Mouse (Mus musculus) brain, embryonic 18.5 days (tissue): ENCODE measurements around the gene Mylk.

ENCODE experiments used
- DNase-seq: peaks from one replicate; pipeline ENCODE4 v3.0.0-alpha.2; 2012; ENCODE audit warnings: low read depth, low spot score

Gene Mylk

DNA sequence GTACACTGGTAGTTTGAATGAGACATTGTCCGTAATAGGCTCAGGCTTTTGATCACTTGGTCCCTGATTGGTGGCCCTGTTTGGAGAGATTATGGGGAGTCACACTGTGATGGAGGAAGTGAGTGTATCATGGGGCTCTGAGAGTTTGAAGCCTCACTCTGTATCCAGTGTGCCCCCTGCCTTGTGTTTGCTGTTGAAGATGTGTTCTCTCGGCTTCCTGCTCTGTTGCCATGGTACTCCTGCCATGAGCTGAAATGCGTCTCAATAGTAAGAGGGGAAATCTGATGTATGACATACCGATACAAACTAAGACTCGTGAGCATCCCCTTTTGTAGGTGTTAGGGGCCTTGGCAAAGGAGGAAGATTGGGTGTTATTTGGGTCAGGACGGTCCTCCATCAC, 99.8 kb downstream of the Mylk start:
- DNase-seq = no peak

DNA sequence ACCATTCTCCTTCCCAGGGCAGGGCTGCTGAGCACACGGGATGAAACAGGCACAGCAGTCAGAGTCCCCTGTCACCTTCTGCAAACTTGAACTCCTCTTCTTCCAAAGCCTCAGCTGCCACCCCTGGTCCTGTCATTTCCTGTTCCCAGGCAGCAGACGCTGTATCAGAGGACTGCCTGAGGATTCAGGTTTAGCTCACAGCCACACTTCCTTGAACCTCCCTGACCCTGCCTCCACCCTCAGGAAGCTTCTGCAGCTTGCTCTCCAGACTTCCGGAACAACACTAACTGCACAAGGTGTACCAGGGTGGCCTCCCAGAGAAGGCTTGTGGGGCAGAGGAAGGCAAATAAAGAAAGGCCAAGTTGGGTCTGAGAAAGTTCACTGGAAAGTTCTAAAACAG, 102.6 kb downstream of the Mylk start:
- no peak for DNase-seq

DNA sequence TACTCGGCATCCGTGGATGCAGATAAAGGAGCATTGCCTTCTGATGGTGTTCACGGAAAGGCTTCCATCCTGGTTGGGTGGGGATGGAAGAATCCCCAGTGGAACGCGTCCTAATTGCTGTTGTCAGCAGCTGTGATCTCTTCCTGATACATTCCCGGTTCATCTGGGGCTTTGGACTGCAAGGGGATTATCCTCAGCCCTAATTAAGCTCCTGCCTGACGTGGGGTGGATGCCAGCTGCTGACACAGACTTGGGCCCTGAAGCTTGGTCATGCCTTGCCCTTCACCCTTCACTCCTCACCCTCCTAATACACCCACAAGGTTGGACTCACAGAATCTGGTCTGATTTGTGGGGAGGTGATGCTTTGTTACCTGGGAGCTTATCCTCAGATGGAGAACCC, 109.1 kb downstream of the Mylk start:
- no peak for DNase-seq

- DNase-seq = no peak
Measured at GRCm38 (mm10) chr16:34855136-34855535, 110.1 kb downstream of the Mylk start.

GRCm38 (mm10) chr16:34855751-34856150, 110.7 kb downstream of the Mylk start:
- DNase-seq = no peak

- DNase-seq = no peak
Measured at GRCm38 (mm10) chr16:34857631-34858030, 112.6 kb downstream of the Mylk start.

DNA sequence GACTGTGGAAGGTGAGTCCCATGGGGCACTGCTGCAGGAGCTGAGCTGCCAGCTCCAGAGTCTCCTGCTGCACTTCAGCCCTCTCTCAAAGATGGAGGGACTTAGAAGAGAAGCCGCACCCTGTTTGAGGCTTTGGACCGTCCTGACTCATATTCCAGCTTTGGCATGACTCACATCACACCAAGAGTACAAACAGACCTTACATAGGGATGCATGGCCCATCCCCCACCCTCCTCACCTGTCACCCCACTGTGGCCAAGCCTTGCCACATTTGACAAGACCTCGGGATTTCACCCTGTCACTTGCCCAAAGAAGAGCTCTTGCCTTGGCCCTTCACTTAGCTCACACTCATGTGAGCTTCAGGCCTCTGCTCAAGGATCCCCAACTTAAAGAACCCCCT, 115.8 kb downstream of the Mylk start:
- no peak for DNase-seq

DNA sequence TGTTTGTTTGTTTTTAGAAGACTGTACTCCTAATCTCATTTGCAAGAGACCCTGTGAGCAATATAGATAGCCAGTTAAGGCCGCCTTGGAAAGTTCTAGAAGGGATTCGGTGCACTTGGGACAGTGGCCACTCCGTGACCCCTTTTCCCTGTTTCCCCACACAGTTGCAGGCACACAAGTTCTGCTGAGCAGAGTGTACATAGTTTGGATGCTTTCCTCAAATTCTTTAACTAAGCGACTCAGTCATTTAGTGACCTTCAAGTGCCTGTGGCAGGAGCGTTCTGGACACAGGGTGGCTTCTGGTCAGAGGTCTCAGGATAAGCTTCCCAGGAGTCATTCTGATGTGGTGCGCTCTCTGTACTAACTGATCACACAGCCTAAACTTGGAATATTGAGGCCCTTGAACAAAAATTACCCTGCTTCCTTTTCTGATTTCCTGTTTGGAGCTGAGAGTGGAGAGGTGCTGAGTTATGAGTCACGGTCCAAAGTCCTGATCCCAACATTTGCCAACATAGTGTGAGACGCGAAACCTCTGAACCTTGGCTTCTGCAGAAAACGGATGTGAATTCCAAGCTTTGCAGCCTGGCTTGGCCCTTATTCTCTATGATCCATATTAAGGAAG, 116.8 kb downstream of the Mylk start:
- DNase-seq = no peak

- DNase-seq = no peak
Measured at GRCm38 (mm10) chr16:34865373-34865772, 120.4 kb downstream of the Mylk start.

GRCm38 (mm10) chr16:34867217-34867616, 122.2 kb downstream of the Mylk start:
- no peak for DNase-seq

DNA sequence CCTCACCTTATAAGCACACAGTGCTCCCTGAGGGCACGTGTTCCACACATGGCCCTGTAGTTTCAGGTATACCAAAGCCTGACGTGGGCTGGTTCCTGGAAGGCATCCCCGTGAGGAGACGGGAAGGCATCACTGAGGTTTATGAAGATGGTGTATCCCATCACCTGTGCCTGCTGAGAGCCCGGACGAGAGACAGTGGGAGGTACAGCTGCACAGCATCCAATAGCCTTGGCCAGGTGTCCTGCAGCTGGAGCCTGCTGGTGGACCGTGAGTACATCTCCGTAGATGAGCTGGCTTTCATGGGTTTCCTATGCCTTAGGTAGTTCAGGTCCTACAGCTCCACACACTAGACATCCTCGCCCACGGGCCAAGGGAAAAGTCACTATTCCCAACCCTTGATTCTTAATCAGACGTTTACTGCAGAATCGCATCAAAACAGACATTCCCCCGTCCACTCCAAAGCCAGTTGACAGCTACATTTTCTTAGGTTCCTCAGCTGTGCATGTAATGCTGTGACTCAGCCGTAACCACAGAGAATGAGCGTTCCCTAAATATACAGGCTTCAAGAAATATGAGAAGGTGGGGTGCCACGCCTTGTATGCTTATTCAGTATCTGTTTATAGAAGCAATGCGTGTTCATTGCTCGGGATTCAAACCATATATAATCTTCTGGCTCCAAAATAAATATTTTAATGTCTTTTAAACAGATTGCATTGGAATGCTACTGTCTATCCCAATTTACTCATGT, 135.2 kb downstream of the Mylk start:
- no peak for DNase-seq

DNA sequence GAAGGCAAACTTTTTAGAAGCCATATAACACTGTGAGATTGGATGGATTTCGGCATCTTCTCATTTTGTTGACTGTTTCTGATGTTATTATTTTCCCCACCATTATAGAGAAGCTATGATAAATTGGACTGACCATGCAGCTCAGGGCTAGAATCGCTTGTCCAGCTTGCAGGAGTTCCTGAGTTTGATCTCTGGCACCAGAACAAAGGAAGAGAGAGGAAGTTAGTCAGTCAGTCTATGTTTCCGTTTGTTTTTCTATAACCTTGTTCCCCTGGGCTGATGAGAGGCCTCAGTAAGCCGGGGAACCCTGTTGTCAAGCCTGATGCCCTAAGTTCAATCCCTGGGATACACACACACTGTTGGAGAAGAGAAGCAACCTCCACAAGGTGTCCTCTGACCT, 135.8 kb downstream of the Mylk start:
- DNase-seq = no peak

GRCm38 (mm10) chr16:34887037-34887436, 142.0 kb downstream of the Mylk start:
- DNase-seq = no peak

DNA sequence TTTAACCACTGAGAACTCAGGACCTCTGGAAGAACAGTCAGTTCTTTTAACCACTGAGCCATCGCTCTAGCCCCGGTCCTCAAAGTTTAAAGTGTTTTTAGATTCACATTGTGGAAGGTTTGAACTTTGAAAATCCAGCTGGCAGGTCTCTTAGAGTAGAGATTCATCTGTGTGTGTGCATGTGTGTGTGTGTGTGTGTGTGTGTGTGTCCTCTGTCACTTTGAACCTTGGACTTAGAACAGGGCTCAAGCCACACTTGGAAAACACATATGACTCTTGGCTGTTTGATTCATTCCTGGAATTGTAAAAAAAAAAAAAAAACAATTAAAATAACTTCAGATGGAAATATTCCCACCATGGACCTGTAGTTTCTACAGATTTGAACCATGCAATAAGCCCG, 149.0 kb downstream of the Mylk start:
- DNase-seq = no peak

DNA sequence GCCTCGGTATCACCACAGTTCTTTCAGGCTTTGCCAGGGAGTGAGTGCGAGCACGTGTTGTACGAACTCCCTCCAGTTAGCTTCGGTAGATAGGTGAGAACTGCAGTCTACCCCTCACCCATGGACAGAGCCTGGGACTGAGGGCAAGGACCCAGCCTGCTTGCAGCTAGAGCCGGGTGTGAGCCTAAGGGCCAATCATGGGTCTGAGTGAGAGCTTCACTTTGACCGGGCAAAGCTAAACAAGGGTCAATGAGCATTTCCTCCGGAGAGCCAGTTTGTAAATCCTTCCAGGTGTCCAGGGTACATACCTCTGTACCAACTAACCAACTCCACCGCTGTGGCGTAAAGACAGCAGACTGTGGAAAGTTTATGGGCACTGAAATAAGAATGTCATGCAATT, 150.9 kb downstream of the Mylk start:
- no peak for DNase-seq

DNA sequence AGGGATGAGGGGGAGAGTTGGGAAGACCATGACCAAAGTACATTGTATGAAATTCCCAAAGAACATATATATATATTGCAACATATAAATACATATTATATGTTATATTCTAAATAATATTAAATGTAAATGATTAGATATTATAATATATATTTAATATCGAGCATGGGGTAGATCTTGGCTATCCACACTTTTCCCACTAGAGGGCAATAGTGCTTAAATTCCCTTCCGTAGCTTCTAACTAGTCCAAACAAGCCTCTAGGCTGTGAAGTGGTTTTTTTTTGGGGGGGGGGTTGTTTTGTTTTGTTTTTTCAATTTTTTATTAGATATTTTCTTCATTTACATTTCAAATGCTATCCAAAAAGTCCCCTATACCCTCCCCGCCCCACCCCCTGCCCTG, 152.0 kb downstream of the Mylk start:
- DNase-seq = no peak

DNA sequence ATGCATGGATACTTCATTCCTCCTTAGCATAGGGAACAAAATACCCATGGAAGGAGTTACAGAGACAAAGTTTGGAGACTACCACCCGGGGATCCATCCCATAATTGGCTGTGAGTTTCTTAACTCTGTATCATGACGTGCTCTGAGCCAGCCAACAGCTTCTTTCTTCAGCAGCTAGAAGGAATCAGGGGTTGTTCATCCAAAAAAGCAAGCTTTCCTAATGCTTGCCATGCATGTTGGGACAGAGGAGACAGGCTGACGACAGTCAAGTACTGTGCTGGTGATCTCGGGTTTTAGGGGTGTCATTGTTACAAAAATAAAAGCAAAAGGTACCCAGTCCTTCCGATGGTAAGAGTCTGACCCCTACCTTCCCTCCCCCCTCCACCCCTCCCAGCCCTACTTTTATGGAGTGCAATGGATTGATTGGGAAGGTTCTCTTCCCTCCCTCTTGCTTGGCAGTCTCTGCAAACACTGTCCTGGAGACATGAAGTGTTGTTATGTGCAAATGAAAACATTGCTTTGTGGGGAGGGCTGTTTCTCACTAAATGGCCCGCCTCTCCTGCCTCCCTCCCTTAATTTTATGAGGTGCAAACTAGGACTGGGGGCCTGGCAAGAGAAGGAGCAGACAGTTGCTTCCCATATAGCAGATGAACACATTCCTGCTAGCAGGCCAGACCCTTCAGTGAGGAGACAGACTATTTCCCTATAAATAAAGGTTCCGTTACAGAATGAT, 153.2 kb downstream of the Mylk start:
- DNase-seq = no peak

- no peak for DNase-seq
Measured at GRCm38 (mm10) chr16:34899071-34899808, 154.2 kb downstream of the Mylk start.

GRCm38 (mm10) chr16:34899997-34900396, 155.0 kb downstream of the Mylk start:
- DNase-seq = no peak

GRCm38 (mm10) chr16:34900471-34900870, 155.5 kb downstream of the Mylk start:
- no peak for DNase-seq

GRCm38 (mm10) chr16:34901031-34901430, 156.0 kb downstream of the Mylk start:
- DNase-seq = no peak

- DNase-seq = no peak
Measured at GRCm38 (mm10) chr16:34901611-34902293, 156.7 kb downstream of the Mylk start.
